Mouse (Mus musculus) mesoderm, embryonic 11.5 days (tissue): ENCODE results near the gene Nt5c2.

Experiments
- DNase-seq: peaks from one replicate; pipeline ENCODE4 v3.0.0-alpha.2; 2012; ENCODE audit warnings: low read depth, low spot score

Gene Nt5c2

DNA sequence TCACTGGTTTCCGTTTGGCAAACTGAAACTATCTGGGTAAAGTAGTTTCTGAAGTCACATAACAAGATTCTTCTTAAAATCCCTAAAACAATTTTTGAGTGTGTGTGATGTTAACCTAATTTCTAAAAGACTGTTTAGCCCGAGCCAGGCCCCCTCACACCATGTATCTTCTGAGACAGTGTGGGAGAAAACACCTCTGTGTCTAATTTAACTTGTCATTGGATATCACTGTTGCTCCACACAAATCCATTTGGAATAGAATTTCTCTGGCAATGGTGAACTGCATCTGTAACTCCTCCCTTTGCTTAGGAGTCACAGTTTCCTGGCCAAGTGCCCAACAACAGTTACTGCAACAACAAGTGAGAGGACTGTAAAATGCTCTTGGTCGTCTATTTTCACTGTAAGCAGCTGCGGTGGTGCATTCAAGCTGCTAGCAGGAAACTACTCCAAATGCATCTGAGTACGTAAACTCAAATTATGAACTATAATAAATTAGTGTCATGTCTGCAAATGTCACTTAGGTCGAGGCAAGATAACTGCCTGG lies 85.8 kb downstream of the Nt5c2 start:
- peak; percentile 22 for DNase-seq

DNA sequence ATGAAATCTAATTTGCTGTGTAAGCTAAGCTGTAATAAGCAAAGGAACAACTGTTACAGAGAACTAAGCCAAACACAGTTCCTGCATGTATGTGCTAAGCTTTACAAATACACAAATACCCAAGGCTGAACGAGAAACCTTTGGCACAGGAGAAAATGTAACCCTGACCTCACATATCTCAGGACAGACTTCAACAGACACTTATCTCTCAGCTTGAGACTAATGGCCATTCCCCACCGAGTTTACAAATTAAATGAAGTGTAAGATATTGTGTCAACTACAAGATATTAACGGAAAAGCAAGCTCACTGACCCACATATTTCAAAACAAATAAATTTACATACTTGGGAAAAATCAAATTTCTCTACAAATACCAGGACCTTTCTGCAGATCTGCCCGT lies 86.8 kb downstream of the Nt5c2 start:
- no peak for DNase-seq

DNA sequence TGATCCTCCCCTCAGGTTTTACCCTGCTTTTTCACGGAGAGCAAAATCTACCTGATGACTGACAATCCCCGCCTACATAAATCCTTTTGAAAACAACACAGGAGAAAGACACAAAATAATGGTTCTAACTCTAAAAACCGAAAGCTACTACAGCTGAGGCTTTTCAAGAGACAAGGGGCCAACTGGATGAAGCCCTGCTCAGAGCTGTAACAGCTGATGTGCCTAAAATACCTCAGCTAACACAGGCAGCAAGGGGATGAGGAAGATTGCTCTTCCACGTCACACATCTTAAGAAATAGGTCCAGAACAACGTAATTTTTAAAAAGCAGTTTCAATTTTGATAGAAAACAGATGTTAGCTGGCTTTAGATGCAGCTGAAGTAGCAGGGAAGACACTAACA lies 88.0 kb downstream of the Nt5c2 start:
- no peak for DNase-seq

DNA sequence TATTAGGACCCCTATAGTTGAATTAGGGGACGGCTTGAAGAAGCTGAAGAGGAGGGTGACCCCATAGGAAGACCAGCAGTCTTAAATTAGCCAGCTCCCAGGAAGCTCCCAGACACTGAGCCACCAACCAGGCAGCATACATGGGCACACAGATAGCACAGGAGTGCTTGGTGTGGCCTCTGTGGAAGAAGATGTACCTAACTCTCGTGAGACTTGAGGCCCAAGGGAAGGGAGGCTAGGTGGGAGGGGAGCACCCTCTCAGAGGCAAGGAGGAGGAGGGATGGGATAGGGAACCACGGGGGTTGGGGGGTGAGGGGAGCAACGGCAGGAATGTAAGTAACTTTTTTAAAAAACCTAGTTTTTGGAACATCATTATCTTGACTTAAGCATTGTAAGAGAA lies 88.6 kb downstream of the Nt5c2 start:
- no peak for DNase-seq

DNA sequence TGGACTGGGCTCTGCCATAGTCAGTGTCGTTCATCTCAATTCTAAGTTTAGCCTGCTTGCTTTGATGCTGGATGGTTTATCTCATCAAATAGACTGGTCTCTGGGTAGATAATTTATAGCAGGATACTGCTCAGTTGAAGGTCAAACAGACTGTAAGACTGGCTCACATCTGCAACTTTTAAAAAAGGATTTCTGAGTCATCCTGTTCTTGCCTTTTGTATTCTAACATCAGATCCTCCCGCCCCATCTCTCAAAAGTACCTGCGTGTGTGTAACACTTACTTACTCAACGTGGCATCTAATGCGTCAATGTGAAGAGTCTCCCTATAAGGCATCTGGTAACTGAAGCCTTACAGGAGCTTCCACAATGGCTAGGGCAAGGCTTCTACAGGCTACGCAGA lies 94.4 kb downstream of the Nt5c2 start:
- DNase-seq = no peak

DNA sequence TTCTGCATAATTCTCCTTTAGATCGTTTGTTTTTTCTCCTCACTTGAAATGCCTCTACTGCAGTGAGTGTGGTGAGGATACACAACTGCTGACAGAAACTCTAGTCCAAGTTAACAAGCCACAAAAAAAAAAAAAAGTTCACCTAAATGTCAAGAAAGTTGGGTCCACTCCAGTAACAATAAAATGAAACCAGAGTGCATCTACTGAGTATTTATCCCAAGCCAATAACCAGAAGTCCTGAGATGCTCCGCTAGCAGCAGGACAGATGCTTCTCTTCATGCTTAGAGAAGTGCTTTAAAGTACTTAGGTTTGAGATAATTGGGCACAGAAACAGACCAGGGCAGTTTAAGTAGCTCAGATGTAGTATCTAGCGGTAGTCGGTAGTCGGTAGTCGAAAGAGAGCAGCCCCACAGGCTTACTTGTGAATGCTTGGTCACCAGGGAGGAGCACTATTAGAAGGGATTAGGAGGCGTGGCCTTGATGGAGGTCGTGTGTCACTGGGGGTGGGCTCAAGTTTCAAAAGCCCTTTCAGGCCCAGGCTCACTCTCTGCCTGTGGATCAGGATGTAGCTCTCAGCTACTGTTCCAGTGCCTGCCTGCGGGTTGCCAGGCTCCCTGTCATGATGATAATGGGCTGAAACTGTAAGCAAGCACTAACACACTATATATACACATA lies 99.4 kb downstream of the Nt5c2 start:
- no peak for DNase-seq

DNA sequence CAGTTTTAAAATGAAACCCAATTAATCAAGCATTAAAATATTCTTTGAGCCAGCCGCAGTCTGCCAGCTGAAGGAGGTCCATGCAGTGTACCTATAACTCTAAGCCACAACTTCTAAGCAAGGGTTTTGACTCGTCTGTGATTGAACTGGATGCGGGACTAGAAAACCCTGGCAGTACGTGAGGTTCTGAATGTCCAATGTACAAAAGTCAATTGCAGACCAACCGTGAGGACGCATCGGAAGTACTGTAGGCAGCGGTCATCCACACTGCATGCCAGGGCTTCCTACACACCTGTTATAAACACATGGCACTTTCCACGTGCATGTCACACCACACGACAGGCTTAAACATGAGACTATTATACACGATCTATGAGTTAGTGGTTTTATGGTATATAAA lies 101.3 kb downstream of the Nt5c2 start:
- no peak for DNase-seq

DNA sequence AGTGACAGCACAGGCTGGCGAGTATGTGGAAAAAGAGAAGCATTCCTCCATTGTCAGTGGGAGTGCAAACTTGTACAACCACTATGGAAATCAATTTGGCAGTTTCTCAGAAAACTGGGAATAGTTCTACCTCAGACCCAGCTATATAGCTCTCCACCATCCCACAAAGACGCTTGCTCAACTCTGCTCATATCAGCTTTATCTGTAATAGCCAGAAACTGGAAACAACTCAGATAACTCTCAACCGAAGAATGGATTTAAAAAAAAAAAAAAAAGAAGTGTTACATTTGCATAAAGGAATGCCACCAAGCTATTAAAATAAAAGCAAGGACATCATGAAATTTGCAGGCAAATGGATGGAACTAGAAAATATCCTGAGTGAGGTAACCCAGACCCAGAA lies 103.5 kb downstream of the Nt5c2 start:
- no peak for DNase-seq

DNA sequence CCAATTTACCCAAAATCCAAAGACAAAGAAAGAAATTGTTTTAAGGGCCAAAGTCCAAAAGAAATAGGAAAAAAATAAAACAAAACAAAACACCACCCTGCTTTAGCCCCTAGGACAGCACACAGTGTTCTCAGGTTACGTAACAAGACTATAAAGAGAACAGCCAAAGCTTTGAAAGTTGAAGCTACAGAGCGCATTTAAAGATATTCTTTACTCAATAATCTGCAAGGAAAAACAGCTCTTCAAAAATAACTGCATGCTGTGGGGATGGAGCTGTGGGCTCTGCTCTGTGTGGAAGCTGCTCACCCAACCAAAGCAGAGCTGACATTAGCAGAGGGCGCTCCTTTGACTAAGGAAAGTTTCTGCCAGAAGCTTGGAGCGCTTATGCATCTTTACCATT lies 106.0 kb downstream of the Nt5c2 start:
- no peak for DNase-seq

DNA sequence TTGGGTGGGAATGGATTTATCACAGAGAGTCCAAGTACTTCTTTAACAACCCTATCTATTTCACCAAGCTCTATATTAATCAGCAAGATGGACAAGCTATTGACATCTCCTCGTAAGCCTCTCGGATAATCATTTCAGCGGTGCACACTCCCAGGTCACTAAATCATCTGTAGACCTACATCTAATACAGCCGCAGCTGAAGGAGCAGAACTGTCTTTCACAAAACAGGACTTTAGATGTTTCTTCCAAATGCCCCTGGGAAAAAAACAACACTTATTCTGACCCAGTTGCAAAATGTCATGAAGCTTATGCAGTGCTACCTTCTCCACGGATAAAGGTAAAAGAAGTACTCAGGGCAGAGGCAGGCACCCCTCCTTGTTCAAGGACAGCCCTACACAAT lies 106.7 kb downstream of the Nt5c2 start:
- DNase-seq = no peak

DNA sequence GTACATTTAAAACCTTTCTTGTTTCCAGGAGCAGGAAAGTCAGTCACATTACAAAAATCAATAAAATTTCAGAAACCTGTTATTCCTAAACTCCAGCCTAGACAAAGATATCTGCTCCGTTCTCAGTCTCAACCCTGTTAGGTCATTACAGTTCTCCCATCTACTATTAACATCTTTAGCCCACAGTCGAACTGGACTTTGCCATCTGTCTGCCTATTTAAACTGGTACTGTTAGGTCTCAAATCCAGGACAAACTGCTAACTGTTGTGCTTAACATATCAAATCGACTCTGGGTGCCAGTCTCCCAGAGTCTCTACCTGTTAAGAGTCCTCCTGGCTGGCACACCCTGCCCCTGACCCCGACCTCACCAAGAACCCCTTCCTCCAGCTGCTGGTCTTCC lies 109.0 kb downstream of the Nt5c2 start:
- DNase-seq = no peak

DNA sequence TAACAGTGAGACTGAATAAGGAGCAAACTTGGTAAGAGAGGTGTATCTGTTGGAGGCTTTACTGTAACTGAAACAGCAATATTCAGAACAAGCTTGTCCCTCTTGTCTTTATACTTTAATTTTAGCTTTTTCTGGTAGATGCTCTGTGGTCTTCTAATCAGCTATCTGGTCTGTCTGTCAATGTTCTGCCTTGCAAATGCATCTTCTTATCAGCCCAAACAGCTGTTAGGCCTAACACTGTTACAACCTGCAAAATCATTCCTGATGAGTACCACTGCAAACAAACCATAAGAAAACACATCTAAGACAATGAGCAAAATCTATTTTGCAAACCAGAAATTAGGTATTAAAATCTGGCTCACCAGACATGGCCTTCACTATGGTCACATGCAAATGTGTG lies 109.6 kb downstream of the Nt5c2 start:
- no peak for DNase-seq

DNA sequence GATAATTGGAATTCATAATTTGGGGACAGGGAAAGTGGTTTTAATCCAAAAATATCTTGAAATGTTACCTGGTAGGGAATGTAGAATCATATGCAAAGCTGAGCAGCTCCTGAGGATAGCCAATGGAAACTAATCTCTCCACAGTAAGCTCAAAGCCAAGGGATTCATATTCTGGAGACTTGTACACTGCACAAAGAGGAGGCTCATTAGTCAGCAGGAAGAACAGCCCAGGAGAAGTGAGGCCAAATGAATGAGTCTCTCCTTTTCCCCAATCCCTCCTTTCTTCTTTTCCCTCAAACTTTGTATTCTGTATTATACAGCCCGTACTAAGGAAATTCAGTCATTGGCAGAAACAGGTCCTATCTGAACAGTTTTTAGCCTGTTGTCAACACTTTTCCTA lies 110.0 kb downstream of the Nt5c2 start:
- no peak for DNase-seq

DNA sequence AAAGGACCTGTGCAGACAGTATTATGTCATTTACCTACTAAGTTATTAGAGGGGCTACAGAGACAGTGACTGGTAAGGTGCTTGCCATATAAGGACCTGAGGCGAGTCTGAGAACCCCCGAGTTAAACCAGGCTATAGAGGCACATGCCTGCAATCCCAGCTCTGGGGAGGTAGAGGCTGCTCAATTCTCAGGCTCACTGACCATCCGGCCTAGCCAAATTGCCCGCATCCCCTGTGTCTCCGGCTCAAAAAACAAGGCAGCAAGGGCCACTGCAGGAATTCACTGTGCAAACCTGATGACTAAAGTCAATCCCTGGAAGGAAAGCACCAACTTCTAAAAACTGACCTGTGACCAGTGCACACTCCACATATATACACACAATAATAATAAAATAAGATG lies 111.6 kb downstream of the Nt5c2 start:
- no peak for DNase-seq

DNA sequence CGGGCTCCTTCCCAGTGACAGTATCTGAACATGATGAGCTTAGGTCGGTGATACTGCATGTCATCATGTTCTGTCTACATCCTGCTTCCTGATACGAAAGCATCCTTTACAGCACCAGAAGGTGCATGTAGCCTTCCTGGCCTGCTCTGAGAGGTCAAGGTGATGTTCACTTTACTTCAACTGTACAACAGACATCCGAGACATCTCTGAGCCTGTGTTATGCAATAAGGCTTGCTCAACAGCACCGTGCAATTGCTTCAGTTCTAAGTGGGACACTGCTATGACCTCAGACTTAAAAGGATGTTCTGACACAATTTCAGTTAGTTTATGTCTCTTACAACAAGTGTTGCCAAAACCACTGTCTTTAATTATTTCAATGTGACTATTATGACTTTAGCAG lies 113.6 kb downstream of the Nt5c2 start:
- no peak for DNase-seq

DNA sequence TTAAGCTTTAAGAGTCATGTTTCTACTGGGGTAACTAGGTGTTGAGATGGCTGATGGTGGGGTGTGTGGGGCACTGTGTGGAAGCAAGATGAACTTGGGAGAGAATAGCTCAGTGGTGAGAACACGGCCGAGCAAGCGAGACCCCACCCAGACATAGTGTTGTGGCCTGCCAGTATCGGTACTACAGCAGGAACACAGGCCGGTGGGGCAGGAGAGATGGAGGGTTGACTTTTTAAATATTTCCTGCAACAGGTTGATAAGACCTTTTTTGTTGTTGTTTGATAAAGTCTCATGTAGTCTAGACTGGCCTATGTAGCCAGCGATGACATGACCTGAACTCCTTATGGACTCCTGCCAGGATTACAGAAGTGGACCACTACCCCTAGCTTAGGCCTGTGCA lies 114.2 kb downstream of the Nt5c2 start:
- no peak for DNase-seq

DNA sequence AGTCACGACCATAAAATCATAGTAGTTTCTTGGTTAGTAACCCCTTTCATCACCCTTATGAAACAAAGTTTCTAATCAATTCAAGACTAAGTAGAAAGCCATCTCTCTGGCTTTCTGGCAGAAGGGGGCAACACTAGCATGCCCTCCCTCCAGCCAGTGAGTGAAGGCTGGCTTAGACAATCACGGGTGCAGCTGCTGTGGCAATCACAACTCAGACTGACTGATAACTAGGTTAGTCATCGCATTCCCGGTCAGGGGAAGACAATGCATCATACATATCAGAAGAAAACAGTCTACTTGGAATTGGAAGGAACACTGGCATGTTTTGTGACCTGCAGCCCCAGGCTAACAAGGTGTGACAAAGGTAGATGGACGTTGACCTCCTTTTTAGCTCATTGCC lies 115.1 kb downstream of the Nt5c2 start:
- no peak for DNase-seq

DNA sequence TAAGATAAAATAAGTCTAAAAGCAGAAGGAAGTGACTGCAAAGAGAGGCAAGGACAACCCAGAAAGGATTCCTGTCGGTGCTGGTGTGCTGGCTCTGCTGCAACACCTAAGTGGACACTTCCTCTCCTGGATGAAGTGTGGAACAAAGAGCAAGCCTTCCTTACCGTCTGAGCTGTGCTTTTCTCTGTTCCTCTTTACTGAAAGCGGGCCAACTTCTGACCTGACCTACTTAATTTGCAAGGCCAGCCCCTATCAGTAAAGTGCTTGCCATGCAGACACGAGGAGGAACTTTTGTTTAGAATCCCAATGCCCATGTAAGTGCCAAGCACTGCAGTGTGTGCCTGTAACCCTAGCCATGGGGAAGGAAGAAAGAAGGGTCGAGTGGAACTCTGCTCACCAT lies 115.6 kb downstream of the Nt5c2 start:
- no peak for DNase-seq

DNA sequence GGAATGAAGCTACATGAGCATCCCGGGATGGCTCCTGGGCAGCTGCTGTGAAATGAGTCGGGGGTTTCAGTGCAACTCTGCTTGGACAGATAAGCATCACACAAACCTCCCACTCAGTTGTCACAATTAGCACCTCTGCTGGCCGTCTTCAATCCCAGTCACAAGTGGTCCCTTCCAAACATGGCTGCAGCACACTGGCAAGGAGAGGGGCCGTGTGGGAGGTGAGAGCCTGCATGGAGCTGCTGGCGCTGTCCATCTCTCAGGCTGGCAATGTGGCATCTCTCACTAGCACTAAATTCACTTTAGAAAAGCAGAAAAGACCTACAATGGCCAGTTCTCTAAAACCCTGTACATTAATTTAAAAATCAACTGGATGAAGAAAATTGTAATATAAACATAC lies 116.7 kb downstream of the Nt5c2 start:
- DNase-seq = no peak

DNA sequence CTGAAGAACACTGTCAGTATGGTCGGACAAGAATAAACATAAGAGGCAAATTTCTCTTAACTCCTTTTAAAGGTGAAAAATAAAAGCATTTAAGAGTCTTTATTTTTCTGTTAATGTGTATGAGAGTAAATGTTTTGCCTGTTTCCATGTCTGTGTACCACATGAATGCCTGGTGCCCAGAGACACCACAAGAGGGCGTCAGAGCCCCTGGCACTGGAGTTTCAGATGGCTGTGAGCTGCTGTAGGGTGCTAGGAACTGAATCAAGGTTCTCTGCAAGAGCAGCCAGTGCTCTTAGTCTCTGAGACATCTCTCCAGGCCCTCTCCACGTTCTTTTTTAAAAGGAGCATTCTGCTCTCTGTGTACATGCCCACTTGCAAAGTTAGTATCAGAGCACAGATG lies 117.8 kb downstream of the Nt5c2 start:
- no peak for DNase-seq

DNA sequence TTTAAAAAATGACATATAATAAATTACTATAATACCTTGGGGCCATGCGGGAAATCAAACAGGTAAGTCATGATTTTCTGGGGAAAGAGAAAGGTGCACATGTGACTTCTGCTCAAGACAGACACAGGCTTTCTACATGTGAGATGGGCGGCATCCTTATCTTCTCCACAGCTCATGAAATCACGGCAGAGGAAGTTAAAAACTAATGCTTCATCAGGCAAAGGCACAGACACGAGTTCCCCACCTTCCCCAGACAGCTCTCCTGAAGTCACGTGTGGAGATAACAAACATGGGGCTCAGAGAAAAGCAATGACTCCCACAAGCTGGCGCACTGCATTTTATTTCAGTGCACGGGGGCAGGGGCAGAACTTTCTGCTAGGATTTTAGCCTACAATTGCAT lies 121.5 kb downstream of the Nt5c2 start:
- no peak for DNase-seq

DNA sequence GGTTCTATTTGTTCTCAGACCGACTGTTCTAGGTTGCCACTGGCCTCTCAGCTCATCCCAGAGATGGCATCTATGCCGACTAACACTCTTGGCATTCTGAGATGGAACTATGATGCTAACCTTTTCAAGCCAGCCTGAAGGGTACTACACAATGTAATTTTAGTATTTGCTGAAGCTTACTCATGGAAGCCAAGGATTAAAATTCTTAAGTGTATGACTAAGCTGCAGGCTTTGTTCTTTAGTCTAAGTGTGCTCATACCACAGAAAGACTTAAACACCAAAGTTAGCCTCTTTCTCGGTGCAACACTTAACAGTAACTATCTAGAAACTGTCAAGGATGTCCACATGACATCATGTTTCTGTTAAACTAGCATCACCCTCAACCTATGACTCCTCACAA lies 122.1 kb downstream of the Nt5c2 start:
- no peak for DNase-seq

DNA sequence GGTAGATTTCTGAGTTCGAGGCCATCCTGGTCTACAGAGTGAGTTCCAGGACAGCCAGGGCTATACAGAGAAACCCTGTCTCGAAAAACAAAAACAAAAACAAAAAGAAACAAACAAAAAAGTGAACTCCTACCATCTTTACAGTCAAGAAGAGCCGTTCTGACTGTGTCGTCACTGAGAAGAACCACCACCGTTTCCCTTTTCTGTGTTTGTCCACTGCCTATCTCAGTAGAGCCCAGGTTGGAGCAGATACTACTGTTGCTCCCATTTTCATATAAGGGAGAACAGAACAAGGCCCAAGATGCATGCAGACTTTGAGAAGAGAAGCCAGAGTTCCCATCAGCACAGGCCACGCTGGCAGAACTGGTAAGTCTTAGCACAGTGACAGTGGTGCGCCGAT lies 124.3 kb downstream of the Nt5c2 start:
- DNase-seq = no peak

DNA sequence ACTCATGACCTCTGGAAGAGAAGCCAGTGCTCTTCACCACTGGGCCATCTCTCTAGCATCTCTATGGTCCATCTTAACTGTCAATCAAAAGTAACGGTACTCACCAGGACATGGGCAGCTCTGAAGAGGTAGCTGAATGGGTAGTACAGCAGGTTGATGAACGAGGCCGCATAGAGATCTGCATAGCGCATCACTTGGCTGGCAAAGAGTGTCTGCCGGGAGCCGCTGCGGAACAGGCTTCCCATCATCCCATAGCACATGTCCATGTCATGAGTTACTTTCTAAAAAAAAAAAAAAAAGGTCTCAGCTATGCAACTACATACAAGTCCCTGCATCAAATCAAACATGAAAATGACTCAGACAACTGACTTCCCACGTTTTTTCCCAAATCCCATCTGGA lies 125.3 kb downstream of the Nt5c2 start:
- DNase-seq = no peak
